Comparison of ENCODE assay signal across 8 mouse cellular contexts in the genomic region with DNA sequence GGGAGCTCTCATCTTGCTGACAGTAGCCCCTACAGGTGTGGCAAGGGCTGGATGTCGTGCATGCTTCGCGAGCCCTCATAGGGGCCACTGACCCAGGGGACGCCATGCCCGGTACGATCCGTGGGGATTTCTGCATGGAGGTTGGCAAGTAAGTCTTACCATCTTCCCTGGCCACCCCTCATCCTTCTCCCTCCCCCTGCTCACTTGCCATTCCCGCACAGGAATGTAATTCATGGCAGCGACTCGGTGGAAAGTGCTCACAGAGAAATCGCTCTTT. TPM values are rescaled to one million over a fixed set of nuclear protein-coding genes. Genes with fewer than 3 reads are reported as not detected.
DNase-seq lines count a peak whose midpoint lies in the region; ATAC-seq and TF ChIP-seq lines count a peak whose summit lies in the region.

No protein-coding gene starts in this region.

- peak overlapping the region; percentile 90 for H3K4me2 ChIP-seq in embryonic facial prominence, embryonic 14.5 days (ENCODE audit: low read depth, low read length)
- peak overlapping the region; percentile 83 for H3K4me2 ChIP-seq in intestine, embryonic 14.5 days (ENCODE audit: low read length)
- H3K4me2 ChIP-seq in neural tube, embryonic 13.5 days, result peak overlapping the region; percentile 100

- WGBS in liver, adult 2 months, result 25% methylated on average over 11 of the region's 11 CpGs
- WGBS in embryonic facial prominence, embryonic 14.5 days, result 49% methylated on average over 8 of the region's 11 CpGs
- WGBS in intestine, embryonic 14.5 days, result 28% methylated on average over 11 of the region's 11 CpGs
- 34% methylated on average over 11 of the region's 11 CpGs for WGBS in neural tube, embryonic 13.5 days

- H3K36me3 ChIP-seq in liver, adult 2 months (ENCODE audit: control insufficient read depth, insufficient read depth, low read length), result peaks cover 7% of the 10 kb centered on the region; the same call in 1 of the 2 replicates
- H3K36me3 ChIP-seq in embryonic facial prominence, embryonic 14.5 days (ENCODE audit: control insufficient read depth, insufficient read depth, low read length), result peaks cover 63% of the 10 kb centered on the region
- H3K36me3 ChIP-seq in intestine, embryonic 14.5 days (ENCODE audit: control insufficient read depth, insufficient read depth, low read length), result peaks cover 67% of the 10 kb centered on the region
- H3K36me3 ChIP-seq in neural tube, embryonic 13.5 days, result peaks cover 67% of the 10 kb centered on the region

- DNase-seq in liver, adult 2 months (ENCODE audit: extremely low read depth, low read depth, low spot score), result no peak
- DNase-seq in liver, result no peak
- no peak for DNase-seq in embryonic facial prominence, embryonic 14.5 days (ENCODE audit: low spot score)
- no peak for DNase-seq in intestine, embryonic 14.5 days (ENCODE audit: low spot score)
- no peak for DNase-seq in thymus, postnatal 10 days (ENCODE audit: low spot score in 2 of 2)
- DNase-seq in urinary bladder, postnatal 36 days (ENCODE audit: low spot score in 2 of 2), result no peak
- no peak for DNase-seq in right cerebral cortex, postnatal 14 days

- no peak for TF ChIP-seq POLR2A in liver, adult 2 months (IDR thresholded peaks at IDR 0.05; ENCODE audit: extremely low read depth, insufficient read depth, low read length)

- H3K27me3 ChIP-seq in liver, adult 2 months (ENCODE audit: control insufficient read depth, insufficient read depth, low read length), result no peaks in the 10 kb centered on the region
- H3K27me3 ChIP-seq in embryonic facial prominence, embryonic 14.5 days (replicated peaks; ENCODE audit: control insufficient read depth, insufficient read depth, low read length), result no peaks in the 10 kb centered on the region
- H3K27me3 ChIP-seq in intestine, embryonic 14.5 days (replicated peaks; ENCODE audit: control insufficient read depth, insufficient read depth, low read length), result no peaks in the 10 kb centered on the region
- no peaks in the 10 kb centered on the region for H3K27me3 ChIP-seq in neural tube, embryonic 13.5 days

- TF ChIP-seq CTCF in liver, adult 2 months (IDR thresholded peaks at IDR 0.05; ENCODE audit: low read depth, low read length), result no peak

- H3K79me2 ChIP-seq in liver, adult 2 months (ENCODE audit: control insufficient read depth, insufficient read depth, low read length), result peaks cover 14% of the 10 kb centered on the region; the same call in 1 of the 2 replicates

- peak overlapping the region; percentile 78 for H3K9ac ChIP-seq in liver, adult 2 months (ENCODE audit: low read depth, low read length)
- peak overlapping the region; percentile 90 for H3K9ac ChIP-seq in embryonic facial prominence, embryonic 14.5 days (ENCODE audit: low read depth, low read length)
- peak overlapping the region; percentile 85 for H3K9ac ChIP-seq in intestine, embryonic 14.5 days (ENCODE audit: low read length)
- H3K9ac ChIP-seq in neural tube, embryonic 13.5 days, result peak overlapping the region; percentile 95

- H3K9me3 ChIP-seq in embryonic facial prominence, embryonic 14.5 days (ENCODE audit: control insufficient read depth, low read length), result no peaks in the 10 kb centered on the region
- no peaks in the 10 kb centered on the region for H3K9me3 ChIP-seq in intestine, embryonic 14.5 days (ENCODE audit: control insufficient read depth, low read length)
- no peaks in the 10 kb centered on the region for H3K9me3 ChIP-seq in neural tube, embryonic 13.5 days

- peaks cover 20% of the 10 kb centered on the region for H3K4me1 ChIP-seq in liver, adult 2 months (ENCODE audit: control insufficient read depth, insufficient read depth, low read length)
- peaks cover 10% of the 10 kb centered on the region for H3K4me1 ChIP-seq in embryonic facial prominence, embryonic 14.5 days (ENCODE audit: control insufficient read depth, insufficient read depth, low read length)
- H3K4me1 ChIP-seq in intestine, embryonic 14.5 days (replicated peaks; ENCODE audit: control insufficient read depth, insufficient read depth, low read length), result peaks cover 27% of the 10 kb centered on the region
- peaks cover 52% of the 10 kb centered on the region for H3K4me1 ChIP-seq in neural tube, embryonic 13.5 days (replicated peaks)

- no peak for ATAC-seq in embryonic facial prominence, embryonic 14.5 days (ENCODE audit: low read depth)
- ATAC-seq in intestine, embryonic 14.5 days (replicated peaks; ENCODE audit: low FRiP score, low TSS enrichment, low read depth), result no peak
- ATAC-seq in neural tube, embryonic 13.5 days (ENCODE audit: low read depth), result peak; percentile 1; the same call in 1 of the 2 replicates

- H3K27ac ChIP-seq in liver, adult 2 months (replicated peaks; ENCODE audit: insufficient read depth, low read depth, low read length), result peak overlapping the region; percentile 49
- H3K27ac ChIP-seq in embryonic facial prominence, embryonic 14.5 days (replicated peaks; ENCODE audit: low read depth, low read length), result no peak overlapping the region
- peak overlapping the region; percentile 54; the same call in 1 of the 2 replicates for H3K27ac ChIP-seq in intestine, embryonic 14.5 days (ENCODE audit: low read depth)
- H3K27ac ChIP-seq in neural tube, embryonic 13.5 days (replicated peaks), result peak overlapping the region; percentile 88

- H3K4me3 ChIP-seq in liver, adult 2 months (ENCODE audit: insufficient read depth, low read depth, low read length), result peak overlapping the region; percentile 74
- peak overlapping the region; percentile 83 for H3K4me3 ChIP-seq in embryonic facial prominence, embryonic 14.5 days (ENCODE audit: low read depth, low read length)
- peak overlapping the region; percentile 97 for H3K4me3 ChIP-seq in intestine, embryonic 14.5 days (ENCODE audit: low read depth, low read length)
- H3K4me3 ChIP-seq in neural tube, embryonic 13.5 days, result peak overlapping the region; percentile 85

RNA-seq across cellular contexts. Expression of gene Nme3, which starts 0.6 kb away (rescaled TPM):
- 46.6 and 49.1 TPM in 2 replicates for total RNA-seq in liver, adult 2 months (2014; rRNA removed)
- polyA plus RNA-seq in liver, adult 2 months (2012; rRNA removed), result 69.7 and 72.3 TPM in 2 replicates
- 37.5 and 46.1 TPM in 2 replicates for polyA plus RNA-seq in embryonic facial prominence, embryonic 14.5 days (2014; fragmentation: Nextera tagmentation; extraction: Ambion mirVana)
- 86.4 and 90.7 TPM in 2 replicates for polyA plus RNA-seq in intestine, embryonic 14.5 days (2014; fragmentation: Nextera tagmentation; extraction: Ambion mirVana)
- polyA plus RNA-seq in neural tube, embryonic 13.5 days (2015; fragmentation: Nextera tagmentation; extraction: Ambion mirVana), result 86.0 and 89.0 TPM in 2 replicates

RNA-seq across cellular contexts. Expression of gene Mrps34, which starts 2.0 kb away (rescaled TPM):
- total RNA-seq in liver, adult 2 months (2014; rRNA removed), result 47.5 and 53.7 TPM in 2 replicates
- 124 and 149 TPM in 2 replicates for polyA plus RNA-seq in liver, adult 2 months (2012; rRNA removed)
- polyA plus RNA-seq in embryonic facial prominence, embryonic 14.5 days (2014; fragmentation: Nextera tagmentation; extraction: Ambion mirVana), result 78.5 and 78.7 TPM in 2 replicates
- 100 and 110 TPM in 2 replicates for polyA plus RNA-seq in intestine, embryonic 14.5 days (2014; fragmentation: Nextera tagmentation; extraction: Ambion mirVana)
- polyA plus RNA-seq in neural tube, embryonic 13.5 days (2015; fragmentation: Nextera tagmentation; extraction: Ambion mirVana), result 71.1 and 85.7 TPM in 2 replicates

RNA-seq across cellular contexts. Expression of gene Eme2, which starts 2.0 kb away (rescaled TPM):
- total RNA-seq in liver, adult 2 months (2014; rRNA removed), result 19.5 and 20.5 TPM in 2 replicates
- polyA plus RNA-seq in liver, adult 2 months (2012; rRNA removed), result 21.0 and 31.2 TPM in 2 replicates
- 23.0 and 24.9 TPM in 2 replicates for polyA plus RNA-seq in embryonic facial prominence, embryonic 14.5 days (2014; fragmentation: Nextera tagmentation; extraction: Ambion mirVana)
- 21.6 and 24.1 TPM in 2 replicates for polyA plus RNA-seq in intestine, embryonic 14.5 days (2014; fragmentation: Nextera tagmentation; extraction: Ambion mirVana)
- 32.7 and 36.3 TPM in 2 replicates for polyA plus RNA-seq in neural tube, embryonic 13.5 days (2015; fragmentation: Nextera tagmentation; extraction: Ambion mirVana)

RNA-seq across cellular contexts. Expression of gene Spsb3, which starts 10.5 kb away (rescaled TPM):
- 8.7 and 14.8 TPM in 2 replicates for total RNA-seq in liver, adult 2 months (2014; rRNA removed)
- 37.5 and 42.4 TPM in 2 replicates for polyA plus RNA-seq in liver, adult 2 months (2012; rRNA removed)
- polyA plus RNA-seq in embryonic facial prominence, embryonic 14.5 days (2014; fragmentation: Nextera tagmentation; extraction: Ambion mirVana), result 40.8 and 41.7 TPM in 2 replicates
- 36.3 and 37.0 TPM in 2 replicates for polyA plus RNA-seq in intestine, embryonic 14.5 days (2014; fragmentation: Nextera tagmentation; extraction: Ambion mirVana)
- 64.6 and 74.2 TPM in 2 replicates for polyA plus RNA-seq in neural tube, embryonic 13.5 days (2015; fragmentation: Nextera tagmentation; extraction: Ambion mirVana)

RNA-seq across cellular contexts. Expression of gene Nubp2, which starts 10.8 kb away (rescaled TPM):
- 16.2 and 24.7 TPM in 2 replicates for total RNA-seq in liver, adult 2 months (2014; rRNA removed)
- 30.2 and 33.0 TPM in 2 replicates for polyA plus RNA-seq in liver, adult 2 months (2012; rRNA removed)
- polyA plus RNA-seq in embryonic facial prominence, embryonic 14.5 days (2014; fragmentation: Nextera tagmentation; extraction: Ambion mirVana), result 47.5 and 48.0 TPM in 2 replicates
- polyA plus RNA-seq in intestine, embryonic 14.5 days (2014; fragmentation: Nextera tagmentation; extraction: Ambion mirVana), result 58.8 and 61.9 TPM in 2 replicates
- polyA plus RNA-seq in neural tube, embryonic 13.5 days (2015; fragmentation: Nextera tagmentation; extraction: Ambion mirVana), result 63.5 and 76.1 TPM in 2 replicates
